Mouse (Mus musculus): Measurements from ENCODE around the gene Itih5. TPM values are rescaled to one million over a fixed set of nuclear protein-coding genes. Genes with fewer than 3 reads are reported as not detected.
A peak's percentile ranks its signal among the peaks of the same experiment; 100 is the strongest.

The Itih5 gene
- polyA plus RNA-seq, 1 experiment from 2014 or later: 3.2 TPM

DNA sequence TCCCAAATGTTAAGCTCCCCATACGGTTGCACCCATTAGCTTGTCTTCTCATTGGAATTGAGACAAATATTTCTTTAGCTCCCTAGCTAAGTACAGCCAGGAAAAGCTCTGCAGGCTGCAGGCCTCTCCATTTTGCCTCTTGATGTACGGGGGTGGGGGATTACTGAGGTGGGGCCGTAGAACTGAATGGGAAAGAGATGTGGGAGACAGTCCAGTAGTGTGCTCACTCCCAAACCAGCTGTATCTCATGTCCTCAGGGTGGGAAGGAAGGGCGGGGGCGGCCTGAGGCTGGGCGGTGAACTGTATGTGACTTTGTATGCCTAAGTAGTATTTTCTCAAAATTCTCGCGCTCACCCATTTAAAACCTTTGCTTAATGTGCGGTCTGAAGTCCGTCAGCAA lies 3.8 kb downstream of the Itih5 start:
- Histone ChIP-seq H3K9ac (replicated peaks) (no peak overlapping the region), H3K4me3 (ENCODE audit: low read depth, low read length) (no peak overlapping the region), H3K27ac (ENCODE audit: low read depth) (no peak overlapping the region), H3K36me3 (replicated peaks; ENCODE audit: insufficient read depth, low read length) (no peaks in the 10 kb centered on the region), H3K4me2 (ENCODE audit: low read depth, low read length) (no peak overlapping the region), H3K9me3 (ENCODE audit: low read length) (no peaks in the 10 kb centered on the region), H3K27me3 (ENCODE audit: insufficient read depth, low read length) (no peaks in the 10 kb centered on the region), H3K4me1 (ENCODE audit: insufficient read depth) (peaks cover 20% of the 10 kb centered on the region)
- TF ChIP-seq CTCF (IDR thresholded peaks at IDR 0.05; ENCODE audit: low read depth): no peak
- TF ChIP-seq EP300 (IDR thresholded peaks at IDR 0.05; ENCODE audit: low read depth): no peak
- DNase-seq (no peak), ATAC-seq (no peak)
- 74% methylated on average over 10 of the region's 10 CpGs for WGBS (ENCODE audit: insufficient replicate concordance)

DNA sequence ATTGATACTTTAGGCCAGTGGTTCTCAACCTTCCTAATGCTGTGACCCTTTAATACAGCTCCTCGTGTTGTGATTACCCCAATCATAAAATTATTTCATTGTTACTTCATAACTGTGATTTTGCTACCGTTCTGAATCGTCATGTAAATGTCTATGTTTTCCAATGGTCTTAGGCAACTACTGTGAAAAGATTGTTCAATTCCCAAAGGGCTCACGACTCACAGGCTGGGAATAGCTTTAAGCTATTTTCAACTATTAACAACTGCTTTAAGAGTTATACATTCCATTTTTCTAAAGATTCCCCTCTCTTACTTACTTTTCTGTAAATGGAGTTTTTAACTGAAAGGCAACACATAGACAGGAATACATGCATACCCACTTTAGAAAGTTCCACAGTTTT lies 8.6 kb downstream of the Itih5 start:
- Histone ChIP-seq H3K9me3 (ENCODE audit: low read length) (no peaks in the 10 kb centered on the region), H3K9ac (replicated peaks) (no peak overlapping the region), H3K4me1 (ENCODE audit: insufficient read depth) (no peaks in the 10 kb centered on the region), H3K4me3 (ENCODE audit: low read depth, low read length) (no peak overlapping the region), H3K27me3 (ENCODE audit: insufficient read depth, low read length) (no peaks in the 10 kb centered on the region), H3K4me2 (ENCODE audit: low read depth, low read length) (no peak overlapping the region), H3K27ac (ENCODE audit: low read depth) (no peak overlapping the region), H3K36me3 (replicated peaks; ENCODE audit: insufficient read depth, low read length) (no peaks in the 10 kb centered on the region)
- ATAC-seq: no peak
- no peak for DNase-seq
- TF ChIP-seq CTCF (IDR thresholded peaks at IDR 0.05; ENCODE audit: low read depth): no peak
- no peak for TF ChIP-seq EP300 (IDR thresholded peaks at IDR 0.05; ENCODE audit: low read depth)
- WGBS (ENCODE audit: insufficient replicate concordance): 77% methylated on average over 4 of the region's 4 CpGs

DNA sequence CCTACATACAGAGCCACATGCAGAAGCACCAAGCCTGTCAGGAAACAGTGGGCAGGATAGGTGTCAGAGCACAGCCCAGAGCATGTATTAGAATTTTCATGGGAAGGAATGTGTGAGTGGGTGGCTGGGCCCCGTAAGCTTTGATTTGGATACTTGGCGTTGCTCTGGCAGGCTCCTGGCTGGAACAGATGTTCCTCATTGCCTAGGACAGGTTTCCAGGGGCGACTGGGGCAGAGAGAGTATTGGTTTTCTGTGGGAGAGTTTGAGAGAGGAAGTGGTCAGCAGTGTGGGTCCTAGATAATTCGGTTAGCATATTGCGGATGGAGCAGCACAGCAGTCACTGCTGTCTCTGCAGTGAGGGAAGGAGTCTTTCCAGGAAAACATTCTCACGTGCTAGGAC lies 13.3 kb downstream of the Itih5 start:
- no peak overlapping the region for H3K4me3 ChIP-seq (ENCODE audit: low read depth, low read length)
- H3K4me1 ChIP-seq (ENCODE audit: insufficient read depth): no peaks in the 10 kb centered on the region
- H3K9me3 ChIP-seq (ENCODE audit: low read length): no peaks in the 10 kb centered on the region
- H3K27ac ChIP-seq (ENCODE audit: low read depth): no peak overlapping the region
- WGBS (ENCODE audit: insufficient replicate concordance): 30% methylated on average over 6 of the region's 6 CpGs
- H3K4me2 ChIP-seq (ENCODE audit: low read depth, low read length): no peak overlapping the region
- no peak overlapping the region for H3K9ac ChIP-seq (replicated peaks)
- 0 out of 2 replicates have a peak, but pooled peaks have one; percentile 21 for ATAC-seq
- no peaks in the 10 kb centered on the region for H3K36me3 ChIP-seq (replicated peaks; ENCODE audit: insufficient read depth, low read length)
- TF ChIP-seq CTCF (IDR thresholded peaks at IDR 0.05; ENCODE audit: low read depth): no peak
- no peak for TF ChIP-seq EP300 (IDR thresholded peaks at IDR 0.05; ENCODE audit: low read depth)
- no peaks in the 10 kb centered on the region for H3K27me3 ChIP-seq (ENCODE audit: insufficient read depth, low read length)
- no peak for DNase-seq

DNA sequence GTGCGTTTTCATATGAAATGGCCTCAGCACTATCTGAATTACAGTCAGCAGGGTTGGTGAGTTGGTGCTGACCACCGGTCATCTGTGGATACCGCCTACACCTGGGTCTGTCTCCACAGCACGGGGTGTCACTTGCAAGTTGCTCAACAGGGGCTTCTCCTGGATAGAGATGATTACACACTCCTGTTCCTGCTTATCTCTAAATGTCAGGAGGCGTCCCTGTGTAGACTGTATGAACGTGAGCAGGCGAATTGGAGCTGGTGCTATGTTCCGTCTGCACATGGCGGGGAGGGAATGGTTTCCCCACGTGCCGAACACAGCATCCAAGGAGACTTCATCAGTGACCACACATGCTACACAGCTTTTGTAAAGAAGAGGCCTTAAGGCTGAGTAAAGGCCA lies 13.9 kb downstream of the Itih5 start:
- ATAC-seq (peak; percentile 33; the same call in 1 of the 2 replicates), DNase-seq (no peak)
- Histone ChIP-seq H3K36me3 (replicated peaks; ENCODE audit: insufficient read depth, low read length) (no peaks in the 10 kb centered on the region), H3K9me3 (ENCODE audit: low read length) (no peaks in the 10 kb centered on the region), H3K9ac (replicated peaks) (no peak overlapping the region), H3K4me1 (ENCODE audit: insufficient read depth) (no peaks in the 10 kb centered on the region), H3K4me2 (ENCODE audit: low read depth, low read length) (no peak overlapping the region), H3K27me3 (ENCODE audit: insufficient read depth, low read length) (no peaks in the 10 kb centered on the region), H3K27ac (ENCODE audit: low read depth) (no peak overlapping the region), H3K4me3 (ENCODE audit: low read depth, low read length) (no peak overlapping the region)
- no peak for TF ChIP-seq CTCF (IDR thresholded peaks at IDR 0.05; ENCODE audit: low read depth)
- TF ChIP-seq EP300 (IDR thresholded peaks at IDR 0.05; ENCODE audit: low read depth): no peak
- 38% methylated on average over 11 of the region's 11 CpGs for WGBS (ENCODE audit: insufficient replicate concordance)

DNA sequence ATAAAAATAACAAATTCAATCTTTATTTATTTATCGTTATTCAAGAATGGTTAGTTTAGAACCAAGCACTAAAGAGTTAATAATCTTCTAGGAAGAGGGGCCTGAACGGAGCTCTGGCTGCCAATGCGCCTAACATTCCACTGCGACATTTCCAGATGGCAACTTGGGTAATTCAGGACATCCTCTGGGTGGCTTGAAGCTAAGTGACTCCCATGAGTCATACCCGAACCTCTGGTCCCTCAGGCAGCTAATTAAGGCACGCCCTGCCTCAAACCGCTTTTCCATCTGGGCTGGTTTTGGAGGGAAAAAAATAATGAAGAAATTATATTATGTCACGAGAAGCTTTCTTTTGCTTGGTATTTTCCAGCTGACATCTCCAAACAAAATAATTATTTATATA lies 14.6 kb downstream of the Itih5 start:
- Histone ChIP-seq H3K36me3 (replicated peaks; ENCODE audit: insufficient read depth, low read length) (no peaks in the 10 kb centered on the region), H3K4me2 (ENCODE audit: low read depth, low read length) (no peak overlapping the region), H3K4me1 (ENCODE audit: insufficient read depth) (no peaks in the 10 kb centered on the region), H3K27ac (ENCODE audit: low read depth) (no peak overlapping the region), H3K27me3 (ENCODE audit: insufficient read depth, low read length) (no peaks in the 10 kb centered on the region), H3K9ac (replicated peaks) (no peak overlapping the region), H3K4me3 (ENCODE audit: low read depth, low read length) (no peak overlapping the region), H3K9me3 (ENCODE audit: low read length) (no peaks in the 10 kb centered on the region)
- DNase-seq (no peak), ATAC-seq (no peak)
- no peak for TF ChIP-seq EP300 (IDR thresholded peaks at IDR 0.05; ENCODE audit: low read depth)
- no peak for TF ChIP-seq CTCF (IDR thresholded peaks at IDR 0.05; ENCODE audit: low read depth)
- WGBS (ENCODE audit: insufficient replicate concordance): 66% methylated on average over 8 of the region's 8 CpGs

DNA sequence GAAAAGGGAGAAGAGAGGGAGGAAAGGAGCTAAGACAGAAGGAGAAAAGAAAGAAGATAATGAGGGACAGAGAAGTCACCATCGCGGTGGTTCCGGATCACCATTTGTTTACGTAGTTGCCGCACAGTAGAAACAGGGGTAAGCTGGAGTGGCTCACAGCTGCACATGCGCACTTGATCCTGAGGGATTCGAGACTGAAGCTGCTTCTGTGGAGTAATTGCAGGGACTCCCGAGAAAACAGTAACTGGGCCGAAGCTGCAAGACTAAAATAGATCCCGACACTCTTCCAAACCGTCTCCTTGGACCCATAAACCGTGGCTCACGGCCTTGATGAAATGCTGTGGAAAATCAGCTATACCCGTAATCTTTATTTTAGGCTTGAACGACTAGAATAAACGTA lies 16.6 kb downstream of the Itih5 start:
- H3K4me3 ChIP-seq (ENCODE audit: low read depth, low read length): no peak overlapping the region
- TF ChIP-seq CTCF (IDR thresholded peaks at IDR 0.05; ENCODE audit: low read depth) (no peak), EP300 (IDR thresholded peaks at IDR 0.05; ENCODE audit: low read depth) (no peak)
- H3K27ac ChIP-seq (ENCODE audit: low read depth): no peak overlapping the region
- no peak for DNase-seq
- no peak overlapping the region for H3K4me2 ChIP-seq (ENCODE audit: low read depth, low read length)
- no peak for ATAC-seq
- H3K9ac ChIP-seq (replicated peaks): no peak overlapping the region
- H3K4me1 ChIP-seq (ENCODE audit: insufficient read depth): no peaks in the 10 kb centered on the region
- 85% methylated on average over 16 of the region's 16 CpGs for WGBS (ENCODE audit: insufficient replicate concordance)
- H3K36me3 ChIP-seq (replicated peaks; ENCODE audit: insufficient read depth, low read length): no peaks in the 10 kb centered on the region
- no peaks in the 10 kb centered on the region for H3K9me3 ChIP-seq (ENCODE audit: low read length)
- no peaks in the 10 kb centered on the region for H3K27me3 ChIP-seq (ENCODE audit: insufficient read depth, low read length)

DNA sequence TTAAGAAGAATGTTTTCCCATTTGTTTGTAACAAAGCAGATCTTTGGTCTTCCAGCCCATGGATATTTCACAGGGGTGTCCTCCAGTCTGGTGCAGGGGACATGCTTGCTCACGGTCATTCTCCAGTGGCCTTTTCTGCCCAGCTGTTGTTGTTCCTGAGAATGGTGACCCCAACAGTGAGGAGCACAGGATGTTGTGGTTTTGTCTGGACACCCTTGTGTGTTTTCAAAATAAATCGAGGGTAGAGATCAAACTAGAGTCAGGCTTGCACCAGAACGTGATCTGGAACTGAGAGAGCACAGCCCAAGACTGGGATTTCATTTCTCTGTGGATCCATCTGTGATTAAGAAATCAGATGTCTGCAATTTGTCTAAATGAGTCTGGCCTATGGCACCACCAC lies 40.2 kb downstream of the Itih5 start:
- H3K4me1 ChIP-seq (ENCODE audit: insufficient read depth): no peaks in the 10 kb centered on the region
- H3K27me3 ChIP-seq (ENCODE audit: insufficient read depth, low read length): no peaks in the 10 kb centered on the region
- no peak overlapping the region for H3K4me3 ChIP-seq (ENCODE audit: low read depth, low read length)
- no peak overlapping the region for H3K9ac ChIP-seq (replicated peaks)
- no peak for DNase-seq
- TF ChIP-seq EP300 (IDR thresholded peaks at IDR 0.05; ENCODE audit: low read depth) (no peak), CTCF (IDR thresholded peaks at IDR 0.05; ENCODE audit: low read depth) (no peak)
- no peak overlapping the region for H3K27ac ChIP-seq (ENCODE audit: low read depth)
- H3K9me3 ChIP-seq (ENCODE audit: low read length): no peaks in the 10 kb centered on the region
- WGBS (ENCODE audit: insufficient replicate concordance): 43% methylated on average over 3 of the region's 3 CpGs
- ATAC-seq: no peak
- no peak overlapping the region for H3K4me2 ChIP-seq (ENCODE audit: low read depth, low read length)
- H3K36me3 ChIP-seq (replicated peaks; ENCODE audit: insufficient read depth, low read length): no peaks in the 10 kb centered on the region

Data from liver, postnatal 0 days (tissue).